Mouse (Mus musculus) cerebellum, postnatal 25 days (tissue): ENCODE measurements around the gene Ptprn2.
A peak's percentile ranks its signal among the peaks of the same experiment; 100 is the strongest.
"Not testable (repeated sequence)": the region's sequence is repeated elsewhere in the genome, so short reads cannot be mapped to it uniquely, and the experiment has no call there.

Source experiments
- DNase-seq, 2 experiments: peaks; one replicate each; pipeline ENCODE4 v3.0.0; 2021; ENCODE audit warnings: mixed read lengths in 2 of 2

Gene Ptprn2

GRCm38 (mm10) chr12:116528861-116529260, 43.3 kb downstream of the Ptprn2 start:
- DNase-seq: peak; percentile 9 to 16

- DNase-seq: peak; percentile 82 to 83
These were observed 47.8 kb downstream of the Ptprn2 start for GRCm38 (mm10) chr12:116533281-116533680.

- DNase-seq: no peak
These were observed 53.8 kb downstream of the Ptprn2 start for GRCm38 (mm10) chr12:116539305-116539704.

GRCm38 (mm10) chr12:116540608-116541007, 55.1 kb downstream of the Ptprn2 start:
- DNase-seq: peak; percentile 75 to 84

DNA sequence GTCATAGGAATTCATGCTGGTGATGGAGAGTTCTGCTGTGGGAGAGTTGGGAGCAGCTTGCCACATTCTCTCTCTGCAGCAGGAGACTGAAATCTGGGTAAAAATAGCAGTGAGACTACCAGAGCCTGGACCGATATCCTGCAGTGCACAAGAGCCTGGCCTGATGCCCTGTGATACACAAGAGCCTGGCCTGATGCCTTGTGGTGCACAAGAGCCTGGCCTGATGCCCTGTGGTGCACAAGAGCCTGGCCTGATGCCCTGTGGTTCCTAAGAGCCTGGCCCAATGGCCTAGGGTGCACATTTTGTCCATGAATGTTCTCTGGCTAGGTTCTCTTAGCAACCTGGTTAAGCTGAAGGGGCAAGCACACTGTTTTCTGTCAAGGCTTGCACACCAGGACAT, 64.5 kb downstream of the Ptprn2 start:
- DNase-seq: peak; percentile 96 to 97

DNA sequence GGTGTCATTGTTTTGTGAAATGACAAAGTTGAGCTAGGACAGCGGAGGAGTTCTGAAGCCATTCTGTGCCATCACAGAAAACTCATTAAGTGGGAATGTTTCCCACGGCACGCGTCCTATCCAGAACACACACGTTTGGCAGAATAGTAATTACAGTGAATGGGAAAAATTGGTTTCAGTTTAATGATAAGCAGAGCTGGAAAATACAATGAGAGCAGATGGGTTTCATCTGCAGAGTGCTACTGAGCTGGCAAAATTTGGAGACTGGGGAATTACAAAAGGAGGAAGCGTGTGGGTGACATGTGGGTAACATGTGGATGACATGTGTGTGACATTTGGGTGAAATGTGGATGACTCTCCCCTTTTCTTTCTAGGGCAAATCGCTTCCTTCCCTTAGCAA, 66.0 kb downstream of the Ptprn2 start:
- no peak for DNase-seq

DNA sequence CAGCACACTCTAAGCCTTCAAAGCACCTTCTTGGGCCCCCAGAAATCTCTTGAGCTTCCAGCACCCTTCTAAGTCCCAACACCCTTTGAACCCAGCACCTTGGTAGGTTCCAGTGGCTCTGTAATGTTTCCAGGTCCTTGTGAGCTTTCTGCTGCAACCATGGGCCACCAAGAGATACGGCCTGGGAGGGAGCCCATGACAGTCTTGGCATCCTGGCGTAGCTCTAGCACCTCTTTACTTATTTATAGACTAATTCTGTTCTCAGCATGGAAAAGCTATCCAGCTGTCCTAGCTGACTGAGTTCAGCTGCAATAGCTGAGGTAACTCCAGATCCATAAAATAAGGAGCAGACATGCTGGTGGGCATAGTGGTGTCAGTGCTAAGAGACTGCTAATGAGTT, 66.8 kb downstream of the Ptprn2 start:
- peak in 1 of 2 experiments; percentile 4 for DNase-seq

DNA sequence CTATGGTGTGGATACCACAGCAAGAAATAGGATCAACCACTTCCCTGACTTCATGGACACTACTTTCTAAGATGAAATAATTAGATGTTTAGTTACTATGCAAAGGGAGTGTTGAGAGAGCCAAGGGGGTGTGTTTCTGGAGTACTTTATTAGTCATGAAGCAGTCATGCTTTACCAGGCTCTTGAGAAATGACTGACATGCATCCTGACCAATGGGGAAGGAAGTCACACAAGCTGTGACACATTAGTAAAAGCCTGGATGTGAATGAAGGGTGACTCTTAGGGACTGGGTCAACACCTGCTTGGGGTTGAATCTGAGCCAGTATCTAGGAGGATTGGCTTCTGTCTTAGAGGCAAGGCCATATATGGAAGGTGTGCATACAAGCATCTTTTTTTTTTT, 67.8 kb downstream of the Ptprn2 start:
- DNase-seq: peak in 1 of 2 experiments; percentile 4

DNA sequence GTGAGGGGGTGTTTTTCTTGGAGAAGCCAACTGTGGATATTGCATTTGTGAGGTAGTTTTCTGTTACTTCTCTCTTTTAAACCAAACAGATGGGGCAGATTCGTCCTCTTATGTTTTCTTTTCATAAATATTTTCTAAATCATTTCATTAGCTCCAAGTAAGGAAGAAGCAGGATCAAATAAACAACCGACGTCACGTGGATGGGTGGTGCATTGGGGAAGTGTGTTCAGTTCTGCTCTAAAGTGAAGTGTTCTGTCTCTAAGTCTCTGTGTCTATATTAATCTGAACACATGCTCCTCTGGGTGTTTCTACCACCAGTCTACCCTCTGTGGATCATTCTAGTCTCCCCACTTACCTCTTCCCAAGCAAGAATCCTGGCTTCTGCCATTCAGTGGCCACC, 70.4 kb downstream of the Ptprn2 start:
- DNase-seq: no peak

GRCm38 (mm10) chr12:116564441-116564840, 78.9 kb downstream of the Ptprn2 start:
- peak in 1 of 2 experiments; percentile 4 for DNase-seq

- no peak for DNase-seq
These were observed 81.2 kb downstream of the Ptprn2 start for GRCm38 (mm10) chr12:116566672-116567071.

GRCm38 (mm10) chr12:116567170-116567569, 81.7 kb downstream of the Ptprn2 start:
- DNase-seq: no peak

- no peak for DNase-seq
These were observed 84.0 kb downstream of the Ptprn2 start for GRCm38 (mm10) chr12:116569568-116569967.

GRCm38 (mm10) chr12:116574102-116574501, 88.6 kb downstream of the Ptprn2 start:
- no peak for DNase-seq

DNA sequence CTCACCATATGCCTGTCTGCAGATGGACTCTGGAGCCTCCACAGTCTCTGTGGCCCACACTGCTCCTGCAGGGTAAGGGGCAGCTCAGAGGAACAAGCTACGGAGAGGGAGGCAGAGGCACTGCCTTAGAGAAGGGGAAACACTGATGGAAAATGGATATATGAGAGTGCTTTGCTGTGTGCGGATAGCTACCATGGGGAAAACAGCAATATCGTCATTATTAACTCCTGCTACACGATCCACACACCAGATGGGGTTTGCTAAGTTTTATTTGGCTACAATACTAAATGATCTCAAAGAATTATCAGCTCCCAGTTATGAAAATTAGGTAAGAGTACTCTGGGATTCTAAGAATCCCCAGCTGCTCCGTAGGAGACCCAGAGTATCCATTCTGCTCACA, 89.2 kb downstream of the Ptprn2 start:
- peak in 1 of 2 experiments; percentile 35 for DNase-seq

DNA sequence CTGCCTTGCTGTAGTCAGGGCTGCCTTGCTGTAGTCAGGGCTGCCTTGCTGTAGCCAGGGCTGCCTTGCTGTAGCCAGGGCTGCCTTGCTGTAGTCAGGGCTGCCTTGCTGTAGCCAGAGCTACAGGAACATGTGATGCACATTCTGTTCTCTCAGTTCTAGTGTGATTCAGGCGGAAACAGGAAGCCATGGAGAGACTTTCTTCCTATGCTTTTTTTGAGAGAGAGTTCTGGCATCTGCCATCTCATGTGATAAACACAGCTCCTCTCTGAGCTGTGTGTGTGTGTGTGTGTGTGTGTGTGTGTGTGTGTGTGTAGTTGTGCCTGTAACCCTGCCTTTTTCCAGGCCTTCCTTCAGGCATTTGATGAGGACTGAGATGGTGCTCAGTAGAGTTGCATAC, 92.4 kb downstream of the Ptprn2 start:
- not testable (repeated sequence) for DNase-seq

GRCm38 (mm10) chr12:116580827-116581544, 95.5 kb downstream of the Ptprn2 start:
- DNase-seq: peak in 1 of 2 experiments; percentile 50

DNA sequence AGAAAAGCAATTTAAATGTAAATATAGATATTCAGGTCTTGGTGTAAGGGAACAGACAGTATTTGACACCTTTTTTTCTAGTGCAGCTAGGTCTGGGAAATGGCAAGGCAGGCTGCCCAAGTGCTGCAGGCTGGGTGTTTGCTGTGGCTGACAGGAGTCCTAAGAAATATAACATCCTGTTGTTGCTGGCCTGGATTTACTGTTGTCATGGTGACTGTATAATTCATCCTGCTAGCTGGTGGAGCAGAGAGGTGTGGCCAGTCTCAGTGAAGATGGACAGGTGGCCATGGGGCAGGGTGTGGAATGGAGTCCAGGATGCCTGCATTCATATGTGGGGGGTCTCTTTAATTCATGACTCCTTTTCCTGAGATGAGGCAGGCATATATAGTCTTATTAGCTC, 96.3 kb downstream of the Ptprn2 start:
- DNase-seq: peak; percentile 38 to 59

DNA sequence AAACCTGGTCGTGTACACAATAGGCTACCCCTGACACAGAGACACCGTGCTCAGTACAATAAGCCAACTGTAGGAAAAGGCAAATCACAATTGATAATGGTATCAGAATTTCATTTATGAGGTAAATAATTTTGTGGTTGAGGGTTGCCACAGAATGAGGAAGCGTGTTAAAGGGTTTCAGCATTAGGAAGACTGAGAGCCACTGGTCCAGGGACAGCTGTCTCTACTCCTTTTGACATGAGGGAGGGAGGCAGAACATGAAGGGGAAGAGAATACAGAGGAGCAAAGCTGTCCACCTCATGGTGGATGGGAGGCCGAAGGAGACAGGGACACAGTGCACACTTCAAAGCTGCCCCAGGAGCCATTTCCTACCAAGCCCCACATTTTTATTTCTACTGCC, 97.3 kb downstream of the Ptprn2 start:
- DNase-seq: no peak

DNA sequence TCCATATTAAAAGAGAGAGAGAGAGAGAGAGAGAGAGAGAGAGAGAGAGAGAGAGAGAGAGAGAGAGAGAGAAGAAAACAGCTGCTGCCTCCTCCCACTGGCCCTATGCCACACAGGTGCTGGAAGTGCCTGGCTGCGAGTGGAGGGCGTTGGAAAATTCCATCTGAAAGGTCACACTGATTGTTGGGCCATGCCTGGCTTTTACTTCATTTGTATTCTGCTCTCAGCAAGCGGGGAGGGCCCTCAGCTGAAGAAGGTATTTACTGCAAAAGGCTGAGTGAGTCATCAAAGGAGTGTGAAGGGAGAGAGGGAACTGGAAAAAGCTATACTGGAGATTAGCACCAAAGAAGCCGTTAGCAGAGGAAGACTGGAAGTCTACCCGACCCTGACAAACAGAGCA, 99.5 kb downstream of the Ptprn2 start:
- DNase-seq: peak in 1 of 2 experiments; percentile 53

- no peak for DNase-seq
These were observed 100.6 kb downstream of the Ptprn2 start for GRCm38 (mm10) chr12:116586167-116586566.

GRCm38 (mm10) chr12:116587548-116587947, 102.0 kb downstream of the Ptprn2 start:
- peak in 1 of 2 experiments; percentile 25 for DNase-seq

DNA sequence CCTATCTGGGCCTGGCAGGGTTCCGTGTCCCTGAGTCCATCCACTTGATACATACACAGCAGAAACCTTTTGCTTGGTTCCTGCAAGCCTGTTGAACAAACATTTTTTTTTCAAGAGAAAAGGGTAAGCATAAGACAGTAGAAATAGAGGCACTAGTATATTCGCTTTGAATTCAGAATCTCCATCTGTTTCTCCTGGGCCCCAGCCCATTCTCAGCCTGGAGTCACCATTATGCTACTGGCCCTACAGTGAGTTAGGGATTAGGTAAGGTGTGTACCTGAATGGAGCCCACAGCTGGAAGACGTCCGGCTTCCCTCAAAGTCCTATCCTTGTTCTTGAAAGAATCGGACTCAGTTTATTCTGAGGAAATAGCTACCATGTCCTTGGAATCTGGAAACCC, 104.6 kb downstream of the Ptprn2 start:
- peak; percentile 38 to 63 for DNase-seq

DNA sequence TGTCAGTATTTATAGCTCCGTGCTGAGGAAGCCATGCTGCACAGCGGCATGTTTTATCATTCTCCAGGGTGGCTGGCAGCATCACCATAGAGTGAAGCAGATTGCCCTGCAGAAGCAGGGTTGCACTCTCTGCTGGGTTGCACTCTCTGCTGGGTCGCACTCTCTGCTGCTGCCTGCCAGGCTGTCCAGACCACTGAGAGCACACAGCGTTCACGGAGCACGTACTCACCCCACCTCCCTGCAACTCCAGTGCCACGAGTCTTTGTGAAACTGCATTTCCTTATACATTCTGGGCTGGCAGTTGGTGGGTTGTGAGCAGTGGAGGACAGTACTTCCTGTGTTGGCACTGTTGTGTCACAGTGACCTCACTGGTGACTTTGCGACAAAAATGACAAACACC, 108.9 kb downstream of the Ptprn2 start:
- DNase-seq: peak in 1 of 2 experiments; percentile 40
